Mouse (Mus musculus) erythroblast, embryonic 14.5 days (primary cell): ENCODE data around the gene Dnajc15. TPM values are rescaled to one million over a fixed set of nuclear protein-coding genes. Genes with fewer than 3 reads are reported as not detected.

Experiments
- H3K27me3 ChIP-seq: 2 replicates; pipeline ENCODE4 v1.6.1; 2012; ENCODE audit warnings: inconsistent platforms; ENCODE audit not compliant: control insufficient read depth
- H3K36me3 ChIP-seq: 2 replicates; pipeline ENCODE4 v1.6.1; 2012; ENCODE audit warnings: mild to moderate bottlenecking, inconsistent platforms; ENCODE audit not compliant: control insufficient read depth
- H3K4me1 ChIP-seq: 2 replicates; pipeline ENCODE4 v1.6.1; 2012; ENCODE audit warnings: inconsistent platforms; ENCODE audit not compliant: control insufficient read depth
- H3K4me3 ChIP-seq: replicated peaks from 2 replicates; pipeline ENCODE3; 2012; ENCODE audit warnings: moderate library complexity, mild to moderate bottlenecking, inconsistent platforms
- H3K9me3 ChIP-seq: 2 replicates; pipeline ENCODE4 v1.6.1; 2012; ENCODE audit warnings: low read length, inconsistent platforms, mixed read lengths; ENCODE audit not compliant: control insufficient read depth
- GATA1 ChIP-seq: IDR thresholded peaks from 2 replicates; pipeline ENCODE4 v1.6.1; 2012; ENCODE audit warnings: low read length, inconsistent platforms, mixed read lengths
- TAL1 ChIP-seq: IDR thresholded peaks from 3 replicates; pipeline ENCODE4 v1.6.1; 2012; ENCODE audit warnings: low read length, inconsistent platforms, mixed read lengths
- polyA plus RNA-seq: library from polyadenylated mRNA; stranded (reverse); fragments of >175 nt; gene quantifications from 2 replicates; pipeline ENCODE4 v1.2.3, GENCODE M21; 2012

Gene Dnajc15
- polyA plus RNA-seq, 1 experiment, result 1.5 TPM

- TF ChIP-seq GATA1 (no peak), TAL1 (no peak)
- Histone ChIP-seq H3K9me3 (no peaks in the 10 kb centered on the region; the same call in 1 of the 2 replicates), H3K4me3 (no peak overlapping the region), H3K4me1 (no peaks in the 10 kb centered on the region), H3K27me3 (no peaks in the 10 kb centered on the region), H3K36me3 (no peaks in the 10 kb centered on the region)
Observed at GRCm38 (mm10) chr14:77783217-77783616, 91.7 kb downstream of the Dnajc15 start.

- Histone ChIP-seq H3K4me3 (no peak overlapping the region), H3K27me3 (no peaks in the 10 kb centered on the region), H3K9me3 (no peaks in the 10 kb centered on the region; the same call in 1 of the 2 replicates), H3K4me1 (no peaks in the 10 kb centered on the region), H3K36me3 (no peaks in the 10 kb centered on the region)
- TF ChIP-seq GATA1 (no peak), TAL1 (no peak)
Observed at GRCm38 (mm10) chr14:77777365-77777764, 97.6 kb downstream of the Dnajc15 start.

- no peak overlapping the region for H3K4me3 ChIP-seq
- H3K27me3 ChIP-seq, result no peaks in the 10 kb centered on the region
- no peak for TF ChIP-seq GATA1
- TF ChIP-seq TAL1, result no peak
- no peaks in the 10 kb centered on the region for H3K4me1 ChIP-seq
- H3K9me3 ChIP-seq, result no peaks in the 10 kb centered on the region; the same call in 1 of the 2 replicates
- no peaks in the 10 kb centered on the region for H3K36me3 ChIP-seq
Observed at GRCm38 (mm10) chr14:77776005-77776531, 98.9 kb downstream of the Dnajc15 start.

GRCm38 (mm10) chr14:77773331-77773730 lies 101.6 kb downstream of the Dnajc15 start:
- TF ChIP-seq TAL1 (no peak), GATA1 (no peak)
- H3K4me1 ChIP-seq, result no peaks in the 10 kb centered on the region
- H3K36me3 ChIP-seq, result no peaks in the 10 kb centered on the region
- H3K4me3 ChIP-seq, result no peak overlapping the region
- H3K27me3 ChIP-seq, result no peaks in the 10 kb centered on the region
- no peaks in the 10 kb centered on the region; the same call in 1 of the 2 replicates for H3K9me3 ChIP-seq

- TF ChIP-seq TAL1 (no peak), GATA1 (no peak)
- Histone ChIP-seq H3K4me1 (no peaks in the 10 kb centered on the region), H3K4me3 (no peak overlapping the region), H3K27me3 (no peaks in the 10 kb centered on the region), H3K9me3 (no peaks in the 10 kb centered on the region; the same call in 1 of the 2 replicates), H3K36me3 (no peaks in the 10 kb centered on the region)
Observed at GRCm38 (mm10) chr14:77771626-77772025, 103.3 kb downstream of the Dnajc15 start.

Other genes with a start within 250 kb of the Dnajc15 start
- gene Epsti1, start 29.1 kb upstream of the Dnajc15 start, polyA plus RNA-seq, result 0.08 TPM in 1 of 2 replicates, not detected in the other
- not detected in 2 replicates for gene Fam216b, start 213.9 kb upstream of the Dnajc15 start, polyA plus RNA-seq